Mouse (Mus musculus): Measurements from ENCODE around the gene Gng2. TPM values are rescaled to one million over a fixed set of nuclear protein-coding genes. Genes with fewer than 3 reads are reported as not detected.
"Not testable (repeated sequence)": the region's sequence is repeated elsewhere in the genome, so short reads cannot be mapped to it uniquely, and the experiment has no call there.

The Gng2 gene
- polyA plus RNA-seq, 2 experiments from 2014 or later = 66.2 to 77.1 TPM

DNA sequence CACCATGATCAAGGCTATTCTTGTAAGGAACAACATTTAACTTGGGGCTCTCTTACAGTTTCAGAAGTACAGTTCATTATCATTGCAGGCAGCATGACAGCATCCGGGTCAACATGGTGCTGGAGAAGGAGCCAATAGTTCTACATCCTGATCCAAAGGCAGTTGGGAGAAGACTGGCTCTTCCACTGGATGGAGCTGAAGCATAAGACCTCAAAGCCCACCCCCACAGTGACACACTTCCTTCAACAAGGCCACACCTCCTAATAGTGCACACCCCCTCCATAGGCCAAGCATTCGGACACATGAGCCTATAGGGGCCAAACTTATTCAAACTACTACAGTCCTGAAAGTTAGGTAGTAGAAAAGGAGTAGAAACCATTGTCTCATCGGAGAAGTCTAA lies 42.3 kb downstream of the Gng2 start:
- ATAC-seq = no peak

DNA sequence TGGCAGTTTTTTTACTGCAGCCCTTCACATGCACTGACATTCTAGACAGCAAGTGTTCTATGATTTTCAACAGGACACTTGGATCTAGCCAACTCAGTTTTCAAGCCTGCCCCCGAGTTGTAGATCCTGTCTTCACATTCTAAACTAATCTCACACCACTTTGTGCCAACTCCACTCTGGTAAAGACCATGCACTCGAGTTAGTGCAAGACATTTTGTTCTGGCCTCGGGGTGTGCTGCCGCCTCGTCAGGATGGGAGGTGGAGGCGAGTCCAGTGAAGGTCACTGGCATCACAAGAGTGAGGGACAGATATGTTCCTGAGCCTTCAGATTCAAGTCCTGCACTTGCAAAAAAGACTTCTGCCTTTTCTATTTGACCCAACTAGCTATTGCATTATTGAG lies 44.1 kb downstream of the Gng2 start:
- no peak for ATAC-seq

DNA sequence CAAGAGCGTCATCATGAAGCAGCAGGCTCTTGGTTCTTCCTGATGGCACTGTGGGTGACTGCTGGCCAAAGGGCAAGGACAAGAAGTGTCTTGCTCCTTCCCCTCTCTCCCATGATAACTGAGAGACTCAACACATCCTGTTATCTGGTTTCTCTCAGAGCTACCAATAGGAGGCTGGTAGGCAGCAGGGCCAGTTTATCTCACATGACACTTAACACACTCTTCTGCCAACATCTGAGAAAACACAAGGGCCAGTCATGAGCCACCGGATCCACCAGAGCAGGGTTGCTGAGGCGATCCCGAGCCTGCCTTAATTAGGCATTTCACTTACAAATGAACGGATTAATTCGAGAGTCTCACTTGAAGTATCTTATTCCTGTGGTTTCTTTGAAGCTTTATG lies 49.5 kb downstream of the Gng2 start:
- no peak for ATAC-seq

DNA sequence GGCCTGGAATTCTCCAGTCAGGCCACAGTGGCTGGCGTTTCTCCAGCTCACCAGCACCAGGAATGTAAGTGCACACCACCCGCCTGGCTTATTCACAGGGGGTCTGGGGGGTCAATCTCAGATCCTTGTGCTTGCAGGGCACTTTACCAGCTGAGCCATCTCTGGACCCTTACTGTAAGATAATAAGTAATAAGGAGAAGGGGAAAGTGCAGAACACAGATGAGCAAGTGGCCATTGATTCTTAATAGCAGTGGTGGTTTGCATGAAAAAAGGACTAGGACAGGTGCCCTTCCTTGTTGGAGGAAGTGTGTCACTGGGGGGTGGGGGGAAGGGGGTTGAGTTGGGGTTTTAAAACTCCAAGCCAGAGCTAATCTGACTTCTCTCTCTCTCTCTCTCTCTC lies 50.3 kb downstream of the Gng2 start:
- no peak for ATAC-seq

DNA sequence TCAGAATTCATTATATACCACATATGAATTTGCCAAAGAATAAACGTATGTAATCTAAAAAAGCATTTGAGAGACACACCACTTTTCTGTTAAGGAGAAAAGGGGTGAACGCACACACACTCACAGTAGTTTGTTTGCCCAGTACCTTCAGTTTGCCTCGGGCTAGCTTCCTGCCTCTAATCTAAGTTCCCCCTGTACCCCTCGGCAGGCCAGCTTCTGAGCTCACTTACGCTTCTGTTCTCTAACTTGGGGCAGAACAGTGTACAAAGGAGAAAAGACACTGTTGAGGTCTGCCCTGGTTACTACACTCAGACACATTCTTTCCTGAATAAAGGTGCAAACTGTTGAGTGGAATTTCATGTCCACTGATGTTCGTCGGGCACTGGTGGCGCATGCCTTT lies 51.1 kb downstream of the Gng2 start:
- ATAC-seq = no peak

DNA sequence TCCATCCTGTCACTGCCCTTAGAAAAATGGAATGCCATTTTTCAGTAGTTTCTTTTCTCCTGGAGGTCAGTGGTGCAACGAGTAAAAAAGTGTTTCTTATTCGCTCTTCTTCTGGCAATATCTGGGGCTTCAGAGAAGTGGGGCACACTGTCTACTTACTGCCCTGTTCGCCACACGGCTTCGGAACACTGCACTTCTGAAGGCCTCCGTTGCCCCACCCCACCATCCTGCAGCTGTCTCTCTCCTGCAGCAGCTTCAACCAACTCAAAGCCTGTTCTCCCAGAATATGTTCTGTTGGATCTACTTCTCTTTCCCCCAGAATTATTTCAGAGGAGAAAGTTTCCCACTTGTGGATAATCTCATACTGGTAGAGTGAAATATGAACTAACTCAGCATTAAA lies 52.3 kb downstream of the Gng2 start:
- no peak for ATAC-seq

DNA sequence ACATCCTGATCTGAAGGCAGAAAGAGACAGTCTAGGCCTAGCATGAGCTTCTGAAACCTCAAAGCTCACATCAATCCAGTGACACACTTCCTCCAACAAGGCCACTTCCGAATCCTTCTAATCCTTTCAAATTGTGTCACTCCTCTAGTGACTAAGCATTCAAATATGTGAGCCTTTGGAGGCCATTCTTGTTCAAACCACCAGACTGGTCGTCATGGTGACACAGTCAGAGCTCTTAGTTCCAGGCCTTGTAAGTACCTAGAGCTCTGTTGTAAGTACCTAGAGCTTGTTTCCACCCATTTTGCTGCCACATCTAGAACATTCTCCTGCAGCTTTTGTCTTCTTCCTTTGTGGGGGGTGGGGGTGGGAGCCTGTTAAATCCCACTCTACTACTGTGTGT lies 53.3 kb downstream of the Gng2 start:
- ATAC-seq = no peak

DNA sequence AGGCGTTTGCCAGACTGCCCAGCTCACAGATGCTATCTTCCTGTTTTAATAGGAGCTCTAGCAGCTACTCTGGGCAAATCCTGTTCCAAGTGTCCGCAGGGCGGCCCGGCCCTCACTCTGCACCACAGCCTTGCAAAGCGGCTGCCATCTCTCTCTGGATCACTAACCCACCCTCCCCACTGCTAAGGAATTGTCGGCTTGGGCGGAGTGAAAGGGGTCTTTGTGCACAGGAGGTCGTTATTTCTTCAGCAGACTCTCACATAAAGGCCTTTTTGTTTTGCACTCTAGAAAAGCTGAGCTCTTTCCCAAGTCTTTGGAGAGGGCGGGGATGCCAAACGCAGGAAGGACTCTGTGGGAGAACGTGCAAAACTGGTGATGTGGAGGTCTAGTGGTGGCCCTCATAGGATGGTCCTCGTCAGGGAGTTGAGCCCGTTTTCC lies 57.2 kb downstream of the Gng2 start:
- ATAC-seq = no peak

DNA sequence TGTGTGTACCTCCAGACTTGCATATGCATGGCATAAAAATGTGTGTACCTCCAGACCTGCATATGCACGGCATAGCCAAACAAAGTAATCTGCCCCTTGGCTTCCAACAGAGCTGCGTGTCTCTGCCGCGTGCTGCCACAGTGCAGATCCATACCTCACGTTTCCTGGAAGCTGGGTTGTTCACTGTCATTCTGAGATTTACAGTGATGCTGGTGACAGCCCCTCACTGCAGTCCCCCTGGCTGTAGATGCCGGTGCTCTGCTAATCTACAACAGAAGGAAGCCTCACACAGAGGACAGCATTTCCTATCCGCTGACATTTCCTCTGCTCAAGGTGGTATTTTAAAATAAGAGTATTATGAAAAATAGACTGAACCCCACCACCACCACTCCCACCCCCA lies 57.6 kb downstream of the Gng2 start:
- ATAC-seq = no peak

DNA sequence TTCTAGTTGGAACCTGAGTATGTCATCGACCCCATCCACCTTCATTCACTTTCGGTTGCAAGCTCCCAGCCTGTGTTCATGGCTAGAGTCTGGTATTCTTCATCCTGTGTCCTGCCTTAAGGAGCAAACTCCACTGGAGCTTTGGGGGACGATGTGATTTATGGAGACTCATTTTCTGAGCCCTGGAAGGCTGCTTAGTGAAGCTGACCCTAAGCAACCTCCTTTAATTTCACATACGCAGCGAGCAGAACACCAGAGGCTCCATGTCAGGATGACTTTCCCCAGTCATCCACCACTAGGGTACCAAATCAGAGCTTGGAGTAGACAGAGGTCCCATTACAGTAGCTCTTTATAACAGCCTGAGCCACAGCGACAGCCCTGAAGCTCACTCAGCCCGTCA lies 59.9 kb downstream of the Gng2 start:
- ATAC-seq = no peak

DNA sequence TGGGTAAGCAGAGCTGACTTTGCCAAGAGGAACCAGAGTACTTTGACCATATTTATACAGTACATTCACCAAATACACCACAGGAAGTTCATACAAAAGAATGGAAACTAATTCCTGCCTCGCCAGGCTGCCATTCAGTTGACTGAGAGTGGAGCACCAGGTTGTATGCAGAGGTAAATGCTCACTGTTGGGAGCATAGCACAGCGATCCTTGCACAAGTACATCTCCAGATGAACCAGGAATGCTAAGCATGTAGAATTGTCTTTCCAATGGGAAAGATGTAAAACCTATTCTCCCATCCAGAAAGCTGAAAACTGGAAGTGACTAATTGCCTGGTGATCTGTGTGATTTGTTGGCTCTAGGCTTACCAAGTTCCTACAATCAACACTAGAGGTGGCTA lies 61.1 kb downstream of the Gng2 start:
- no peak for ATAC-seq

DNA sequence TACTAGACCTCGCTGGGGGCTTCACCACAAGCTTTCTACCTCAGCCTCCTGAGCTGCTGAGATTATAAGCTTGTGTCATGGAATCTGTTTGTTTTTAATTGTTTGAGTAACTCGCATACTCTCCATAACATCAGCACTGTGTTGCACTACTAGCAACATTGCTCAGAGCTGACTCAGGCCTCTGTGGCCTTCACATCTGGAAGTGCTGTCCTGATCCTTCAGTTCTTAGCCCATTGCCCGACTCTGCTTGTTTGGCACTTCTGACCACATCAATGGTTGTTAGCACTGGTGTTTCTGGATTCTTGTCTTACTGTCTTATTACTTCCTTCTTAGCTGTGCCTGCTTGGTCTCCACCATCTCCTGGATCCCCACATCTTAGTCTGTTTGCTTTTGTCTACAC lies 64.5 kb downstream of the Gng2 start:
- ATAC-seq = no peak

DNA sequence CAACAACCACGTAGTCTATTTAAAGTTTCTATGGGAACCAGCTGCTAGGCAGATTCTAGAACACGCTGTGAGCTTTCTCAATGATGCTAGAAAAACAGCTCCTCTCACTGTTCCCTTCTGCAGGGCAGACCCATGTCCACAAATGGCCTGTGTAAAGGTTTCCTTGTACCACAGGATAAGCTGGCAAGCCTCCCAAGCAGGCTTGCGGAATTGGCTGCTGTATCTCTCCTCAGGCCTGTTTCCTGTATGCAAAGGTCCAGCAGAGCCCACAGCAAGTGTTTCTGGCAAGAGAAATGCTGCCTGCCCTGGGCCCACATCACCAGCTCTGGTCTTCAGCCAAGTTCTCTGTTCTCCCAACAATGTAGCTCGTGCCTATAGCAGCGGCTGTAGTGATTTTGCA lies 71.8 kb downstream of the Gng2 start:
- ATAC-seq = no peak

DNA sequence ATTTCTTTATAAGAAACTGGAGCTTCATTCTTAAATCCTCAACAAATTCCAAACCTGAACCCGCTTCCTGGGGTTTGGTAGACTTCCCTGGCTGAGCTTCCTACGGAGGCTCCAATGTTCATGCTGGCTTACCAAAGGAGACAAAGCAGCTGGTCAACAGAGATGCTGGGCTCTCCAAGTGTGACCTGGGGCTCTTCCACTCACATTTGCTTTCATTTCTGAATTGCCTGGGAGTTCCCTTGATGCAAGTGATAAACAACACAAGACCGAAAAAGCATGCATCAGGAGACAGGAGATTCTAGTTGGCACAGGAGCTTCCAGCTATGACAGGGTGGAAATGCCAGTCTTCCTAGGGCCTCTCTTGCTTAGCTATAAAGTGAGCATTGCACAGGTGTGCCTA lies 72.6 kb downstream of the Gng2 start:
- no peak for ATAC-seq

DNA sequence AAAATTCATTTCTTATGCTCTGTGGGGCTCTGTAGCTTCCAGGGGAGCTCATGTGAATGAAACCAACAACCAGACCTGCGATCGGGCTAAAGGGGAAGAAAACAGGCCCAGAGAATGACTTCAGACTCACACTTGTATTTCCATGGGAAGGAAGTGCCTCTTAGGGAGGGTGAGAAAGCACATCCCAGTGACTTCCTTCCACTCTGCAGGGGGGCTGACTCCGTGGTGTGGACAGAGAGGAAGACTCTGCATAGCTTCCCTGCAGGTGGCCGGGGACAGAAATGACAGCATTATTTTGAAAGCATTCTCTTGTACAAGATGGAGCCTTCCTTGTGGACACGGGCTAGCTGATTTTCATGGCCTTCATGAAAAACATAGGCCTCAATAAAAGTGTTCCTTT lies 73.4 kb downstream of the Gng2 start:
- no peak for ATAC-seq

DNA sequence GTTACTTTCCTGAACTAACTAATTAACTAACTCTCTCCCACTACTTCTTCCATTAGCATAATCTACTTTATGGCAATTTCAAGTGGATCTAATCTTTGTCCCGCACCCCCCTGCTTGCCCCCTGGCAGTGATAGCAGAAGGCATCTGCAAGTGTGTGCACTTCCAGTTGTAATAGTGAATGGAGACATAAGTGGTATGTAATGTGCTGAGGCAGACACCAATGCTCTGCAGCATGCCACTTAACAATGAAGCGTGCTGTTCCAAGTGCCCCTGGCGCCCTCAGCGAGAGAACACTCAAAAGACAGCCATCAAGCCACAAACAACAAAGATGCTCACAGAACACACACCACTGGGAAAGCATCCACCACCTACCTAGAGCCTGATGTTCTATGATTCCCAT lies 76.9 kb downstream of the Gng2 start:
- ATAC-seq = no peak

DNA sequence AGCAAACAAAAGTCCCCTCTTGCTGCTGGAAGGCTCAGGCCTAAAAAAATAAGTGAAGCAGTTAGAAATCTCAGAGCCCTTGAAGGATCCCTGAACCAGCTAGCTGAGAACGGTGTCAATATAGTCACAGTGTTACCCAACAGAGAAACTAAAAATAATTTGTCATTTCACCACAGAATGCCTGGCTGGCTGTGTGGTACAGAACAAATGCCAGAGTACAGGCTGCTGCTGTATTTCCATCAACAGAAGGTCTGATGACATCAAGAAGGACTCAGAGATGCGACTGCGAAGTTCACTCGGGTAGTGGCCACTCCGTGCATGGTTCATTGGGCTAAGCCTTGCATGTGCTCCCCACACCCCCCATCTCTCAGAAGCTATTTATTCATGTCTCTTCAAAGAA lies 89.9 kb downstream of the Gng2 start:
- no peak for ATAC-seq

DNA sequence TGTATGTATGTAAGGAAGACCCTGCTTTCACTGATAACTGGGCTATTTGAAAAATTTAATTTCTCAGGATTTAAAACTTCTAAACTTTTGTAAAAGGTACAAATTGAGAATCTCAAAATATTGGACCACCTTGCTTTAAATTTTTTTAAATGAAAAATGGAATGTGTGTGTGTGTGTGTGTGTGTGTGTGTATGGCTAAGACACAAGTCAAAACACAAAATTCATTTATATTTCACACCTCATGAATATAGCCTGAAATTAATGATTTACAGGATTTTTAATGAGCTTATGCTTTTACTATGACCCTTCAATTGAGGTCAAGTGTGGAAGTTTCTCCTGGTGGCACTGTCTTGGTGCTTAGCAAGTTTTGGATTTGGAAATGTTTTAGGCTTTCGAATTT lies 93.0 kb downstream of the Gng2 start:
- ATAC-seq = not testable (repeated sequence)

DNA sequence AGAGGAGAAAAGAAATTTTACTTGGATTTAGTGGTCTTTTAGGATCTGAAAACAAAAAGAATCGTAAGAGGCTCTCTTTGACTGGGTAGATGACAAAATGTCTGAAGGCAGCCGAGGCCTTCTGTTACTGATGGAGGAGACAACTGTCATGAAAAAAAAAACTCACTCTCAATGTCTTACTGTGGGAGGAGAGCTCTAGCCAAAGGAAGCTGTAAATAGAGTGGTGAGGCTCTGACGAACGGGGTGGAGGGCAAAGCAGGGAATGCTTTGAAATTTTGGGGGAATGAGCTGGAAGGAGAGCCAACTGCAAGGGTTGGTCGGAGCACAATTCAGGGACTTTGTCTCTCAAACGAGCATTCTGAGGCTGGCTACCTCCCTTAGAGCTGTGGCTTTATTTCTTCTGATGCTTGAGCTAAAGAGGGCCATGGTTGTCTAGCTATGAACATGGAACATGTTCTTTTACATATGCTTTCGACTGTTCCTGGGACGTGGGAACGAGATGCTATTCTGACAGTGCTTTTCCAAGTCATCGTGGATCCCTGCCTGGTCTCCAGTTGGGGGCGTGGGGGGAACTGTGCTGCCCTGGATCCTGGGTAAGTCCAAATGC lies 103.1 kb downstream of the Gng2 start:
- no peak for ATAC-seq

DNA sequence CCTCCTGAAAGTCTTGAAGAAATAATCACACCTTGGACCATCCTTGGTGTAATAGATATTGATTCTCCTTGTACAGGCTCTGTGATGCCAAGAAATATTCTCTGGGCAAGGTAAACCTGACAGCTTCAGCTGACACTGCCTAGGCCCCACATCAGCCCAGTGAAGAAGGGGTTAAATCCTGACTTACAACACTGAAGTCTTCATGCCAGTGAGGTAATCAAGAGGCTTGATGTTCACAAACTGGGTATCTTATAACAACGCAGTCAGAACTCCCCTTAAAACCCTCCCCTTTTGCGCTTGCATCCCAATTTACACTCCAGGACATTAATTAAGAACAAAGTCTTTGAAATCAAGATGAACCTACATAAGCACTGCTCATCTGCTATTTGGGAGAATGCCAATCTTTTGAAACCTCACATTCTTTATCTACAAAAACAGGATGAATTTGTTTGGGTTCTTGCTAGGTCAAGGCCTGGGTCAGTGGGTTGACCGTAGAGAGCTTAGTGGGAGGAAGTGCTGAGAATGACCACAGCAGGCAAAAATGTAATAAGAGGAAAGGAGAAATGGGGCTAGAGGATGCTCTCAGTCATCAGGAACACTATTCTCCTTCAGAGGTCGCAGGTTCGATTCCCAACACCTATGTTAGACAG lies 110.0 kb downstream of the Gng2 start:
- ATAC-seq = no peak

DNA sequence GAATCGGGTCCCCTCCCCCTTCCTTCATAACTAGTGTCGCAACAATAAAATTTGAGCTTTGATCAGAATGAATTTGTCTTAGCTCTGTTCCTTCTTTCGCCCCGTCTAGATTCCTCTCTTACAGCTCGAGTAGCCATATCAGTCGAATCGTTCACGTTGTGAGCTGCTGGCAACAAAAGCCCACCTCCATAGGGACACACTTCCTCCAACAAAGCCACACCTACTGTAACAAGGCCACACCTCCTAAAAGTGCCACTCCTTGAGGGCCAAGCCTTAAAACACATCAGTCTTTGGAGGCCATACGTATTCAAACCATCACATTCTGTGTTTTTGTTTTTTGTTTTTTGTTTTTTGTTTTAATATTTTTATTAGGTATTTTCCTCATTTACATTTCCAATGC lies 112.3 kb downstream of the Gng2 start:
- ATAC-seq = not testable (repeated sequence)

DNA sequence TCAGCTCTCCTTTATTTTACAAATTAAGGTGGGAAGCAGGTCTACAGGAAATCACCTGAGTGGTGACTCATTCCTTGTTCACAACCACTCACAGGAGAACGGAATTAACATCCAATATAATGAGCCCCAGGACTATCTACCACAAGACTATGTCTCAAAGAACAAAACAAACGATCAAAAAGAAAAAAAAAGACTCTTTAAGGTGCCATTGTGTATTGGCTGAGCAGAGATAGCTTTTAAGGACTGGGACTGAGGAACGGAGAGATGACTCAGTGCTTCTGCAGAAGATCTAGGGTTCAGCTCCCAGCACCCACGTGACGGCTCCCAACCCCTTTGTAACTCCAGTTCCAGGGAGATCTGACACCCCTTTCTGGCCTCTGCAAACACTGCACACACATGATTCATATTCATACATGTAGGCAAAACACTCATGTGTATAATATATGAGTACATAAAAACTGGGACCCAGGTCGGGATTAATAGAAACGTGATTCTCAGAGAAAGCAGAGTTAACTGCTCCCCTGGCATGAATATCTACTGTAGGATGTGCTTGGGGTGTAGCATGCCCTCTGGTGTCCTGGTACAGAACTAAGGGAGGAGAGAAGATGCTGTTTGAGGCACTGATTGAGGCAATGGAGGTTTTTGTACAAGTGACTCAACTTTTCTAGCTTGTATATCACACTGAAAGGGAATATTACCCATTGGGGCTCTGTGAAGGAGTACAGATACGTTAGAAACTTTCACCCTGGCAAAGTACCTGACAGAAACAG lies 115.9 kb downstream of the Gng2 start:
- no peak for ATAC-seq

DNA sequence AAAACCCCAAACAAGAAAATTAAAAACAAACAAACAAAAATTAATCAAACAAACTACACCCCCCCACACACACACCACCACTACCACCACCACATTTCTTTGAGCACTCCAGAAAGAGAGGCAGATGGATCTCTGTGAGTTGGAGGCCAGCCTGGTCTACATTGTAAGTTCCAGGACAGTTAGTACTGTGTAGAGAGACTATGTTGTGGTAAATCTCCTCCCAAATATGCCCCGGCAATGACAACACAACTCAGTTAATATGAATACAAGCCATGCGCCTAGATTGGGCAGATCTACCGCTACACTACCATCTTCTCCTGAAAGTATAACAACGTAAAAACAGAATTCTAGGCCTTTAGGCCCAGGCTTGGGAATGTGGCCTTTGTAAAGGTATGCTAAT lies 117.1 kb downstream of the Gng2 start:
- no peak for ATAC-seq
